Mouse (Mus musculus): ENCODE data around the gene Tmod3.
"Not testable (repeated sequence)": the region's sequence is repeated elsewhere in the genome, so short reads cannot be mapped to it uniquely, and the experiment has no call there.

Tmod3 gene

GRCm38 (mm10) chr9:75498571-75498970 is 60.9 kb downstream of the Tmod3 start:
- DNase-seq (ENCODE audit: low read depth, low spot score), result no peak

GRCm38 (mm10) chr9:75495945-75496344 is 63.5 kb downstream of the Tmod3 start:
- no peak for DNase-seq (ENCODE audit: low read depth, low spot score)

GRCm38 (mm10) chr9:75494407-75495005 is 65.0 kb downstream of the Tmod3 start:
- DNase-seq (ENCODE audit: low read depth, low spot score), result no peak

- not testable (repeated sequence) for DNase-seq (ENCODE audit: low read depth, low spot score)
Observed at GRCm38 (mm10) chr9:75488255-75488654, 71.2 kb downstream of the Tmod3 start.

- no peak for DNase-seq (ENCODE audit: low read depth, low spot score)
Observed at GRCm38 (mm10) chr9:75485231-75485630, 74.2 kb downstream of the Tmod3 start.

GRCm38 (mm10) chr9:75480536-75481075 is 78.9 kb downstream of the Tmod3 start:
- DNase-seq (ENCODE audit: low read depth, low spot score), result no peak

- no peak for DNase-seq (ENCODE audit: low read depth, low spot score)
Observed at GRCm38 (mm10) chr9:75479106-75479725, 80.2 kb downstream of the Tmod3 start.

GRCm38 (mm10) chr9:75477212-75477611 is 82.2 kb downstream of the Tmod3 start:
- no peak for DNase-seq (ENCODE audit: low read depth, low spot score)

GRCm38 (mm10) chr9:75468297-75468696 is 91.2 kb downstream of the Tmod3 start:
- DNase-seq (ENCODE audit: low read depth, low spot score), result no peak

GRCm38 (mm10) chr9:75467581-75467980 is 91.9 kb downstream of the Tmod3 start:
- no peak for DNase-seq (ENCODE audit: low read depth, low spot score)

GRCm38 (mm10) chr9:75466641-75467040 is 92.8 kb downstream of the Tmod3 start:
- no peak for DNase-seq (ENCODE audit: low read depth, low spot score)

- no peak for DNase-seq (ENCODE audit: low read depth, low spot score)
Observed at GRCm38 (mm10) chr9:75465856-75466255, 93.6 kb downstream of the Tmod3 start.

- no peak for DNase-seq (ENCODE audit: low read depth, low spot score)
Observed at GRCm38 (mm10) chr9:75463050-75463660, 96.3 kb downstream of the Tmod3 start.

GRCm38 (mm10) chr9:75455684-75456083 is 103.8 kb downstream of the Tmod3 start:
- no peak for DNase-seq (ENCODE audit: low read depth, low spot score)

GRCm38 (mm10) chr9:75453994-75454393 is 105.5 kb downstream of the Tmod3 start:
- no peak for DNase-seq (ENCODE audit: low read depth, low spot score)

- DNase-seq (ENCODE audit: low read depth, low spot score), result no peak
Observed at GRCm38 (mm10) chr9:75448021-75448420, 111.4 kb downstream of the Tmod3 start.

All from embryo, embryonic 11.5 days (tissue).